In genomic region chr3:149517537-149517936, GRCm38 (mm10) we compare ENCODE assay signal across 22 mouse cellular contexts.
"Had no signal": no experiment of that assay in that cellular context is flagged by ENCODE, and none has a peak within 500 bp of the region (broad histone marks: within the 10 kb centered on the region; RNA-seq: fewer than 3 reads in every experiment).

No protein-coding gene starts in this region.

- H3K4me3 ChIP-seq: intestine, embryonic 15.5 days; limb, embryonic 10.5 days; limb, embryonic 13.5 days; liver, embryonic 12.5 days; liver, embryonic 15.5 days; lung, embryonic 15.5 days; myocyte had no signal

- H3K9me3 ChIP-seq: intestine, embryonic 15.5 days; limb, embryonic 10.5 days; limb, embryonic 13.5 days; liver, embryonic 12.5 days; liver, embryonic 15.5 days; lung, embryonic 15.5 days had no signal

- ATAC-seq: intestine, embryonic 15.5 days; liver, embryonic 12.5 days had no signal

- DNase-seq: kidney, adult 11 months; kidney, adult 8-10 months; kidney, postnatal 14 days; kidney, postnatal 4 days; liver; lung, adult 18-20 months; lung, postnatal 10 days; lung, postnatal 36 days; right cerebral cortex, adult 18-20 months; right cerebral cortex, postnatal 14 days; right cerebral cortex, postnatal 4 days; thymus, adult 2 months; thymus, postnatal 14 days; thymus, postnatal 4 days had no signal

- H3K4me1 ChIP-seq: liver, embryonic 12.5 days; liver, embryonic 15.5 days had no signal

- H3K36me3 ChIP-seq: intestine, embryonic 15.5 days; limb, embryonic 10.5 days; limb, embryonic 13.5 days; liver, embryonic 12.5 days; liver, embryonic 15.5 days; lung, embryonic 15.5 days had no signal

- H3K9ac ChIP-seq: intestine, embryonic 15.5 days; limb, embryonic 13.5 days; liver, embryonic 12.5 days; liver, embryonic 15.5 days; lung, embryonic 15.5 days had no signal

- H3K27ac ChIP-seq: intestine, embryonic 15.5 days; limb, embryonic 10.5 days; limb, embryonic 13.5 days; liver, embryonic 12.5 days; liver, embryonic 15.5 days; lung, embryonic 15.5 days; stomach, postnatal 0 days had no signal

- H3K4me2 ChIP-seq: intestine, embryonic 15.5 days; limb, embryonic 13.5 days; liver, embryonic 12.5 days; liver, embryonic 15.5 days; lung, embryonic 15.5 days had no signal
